Mouse (Mus musculus) 416B (cell line): ENCODE data around the gene Ptprt.

Source experiments
- DNase-seq: peaks from one replicate; pipeline ENCODE4 v3.0.0; 2011; ENCODE audit warnings: low read depth

Ptprt gene

GRCm38 (mm10) chr2:161695819-161696218 lies 965.1 kb downstream of the Ptprt start:
- DNase-seq, result no peak

DNA sequence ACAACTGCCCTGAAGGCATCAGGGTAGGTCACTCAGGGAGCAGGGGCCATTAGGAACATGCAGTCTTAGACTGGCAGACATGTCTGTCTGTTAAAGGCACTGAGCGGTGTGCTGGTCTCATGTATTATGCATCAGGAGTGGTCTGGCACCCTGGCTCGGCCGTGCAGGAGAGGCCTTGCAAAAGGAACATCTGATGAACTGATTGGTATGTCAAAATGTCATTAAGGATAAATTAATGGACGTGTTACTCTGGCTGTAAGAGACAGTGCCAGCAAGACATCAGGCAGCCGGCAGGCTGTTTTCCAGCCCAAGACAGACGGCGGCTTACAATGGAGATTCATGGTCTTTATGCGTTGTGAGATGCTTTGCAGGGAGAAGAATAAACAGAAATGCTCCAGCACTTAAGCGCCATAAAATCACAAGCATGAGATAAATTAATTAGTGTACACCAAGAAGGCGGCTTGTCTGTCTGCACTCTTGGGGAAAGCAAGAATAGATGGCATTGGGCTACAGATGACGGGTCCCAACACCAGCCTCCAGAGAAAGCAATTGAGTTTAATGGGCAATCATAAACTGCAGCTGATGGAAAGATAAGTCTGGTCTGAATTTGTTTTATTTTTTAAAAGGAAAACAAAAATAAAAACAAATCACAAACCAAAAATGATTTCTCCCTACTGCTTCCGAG lies 992.5 kb downstream of the Ptprt start:
- DNase-seq, result no peak

- no peak for DNase-seq
Measured at GRCm38 (mm10) chr2:161661912-161662311, 999.0 kb downstream of the Ptprt start.

- DNase-seq, result no peak
Measured at GRCm38 (mm10) chr2:161660827-161661226, 1000.1 kb downstream of the Ptprt start.

DNA sequence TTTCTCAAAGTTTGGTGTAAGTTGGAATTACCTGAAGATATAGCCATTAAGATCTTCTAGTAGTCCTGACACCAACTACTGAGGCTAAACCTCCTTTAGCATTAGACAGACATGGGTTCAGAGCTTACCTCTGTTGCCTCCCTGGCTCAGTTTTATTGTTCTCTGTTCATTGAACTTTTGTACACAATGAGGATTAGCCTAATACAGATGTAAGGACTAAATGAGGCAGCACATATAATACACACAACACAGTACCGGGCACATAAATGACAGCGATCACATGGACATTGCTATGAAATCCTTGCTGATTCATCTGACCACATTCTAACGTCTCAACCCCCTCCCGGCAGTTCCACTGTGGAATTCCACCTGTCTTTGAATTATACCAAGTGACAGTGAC lies 1003.9 kb downstream of the Ptprt start:
- DNase-seq, result no peak

DNA sequence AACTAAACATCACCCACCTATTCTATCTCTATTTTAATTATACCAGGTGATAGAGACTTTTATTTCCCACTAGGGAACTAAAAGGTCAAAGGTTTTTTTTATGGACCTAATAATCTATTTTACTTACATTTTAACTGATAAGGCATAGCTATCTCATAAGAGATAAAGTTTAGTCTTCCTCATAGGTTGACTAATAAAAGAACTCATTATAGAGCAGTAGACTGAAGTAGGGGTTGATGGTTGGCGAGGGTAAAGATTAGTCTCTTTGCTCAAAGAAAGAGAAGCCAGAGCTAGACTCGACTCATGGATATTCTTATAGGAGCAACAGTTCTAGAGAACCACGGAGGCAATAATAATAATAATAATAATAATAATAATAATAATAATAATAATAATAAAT lies 1004.3 kb downstream of the Ptprt start:
- DNase-seq, result no peak

GRCm38 (mm10) chr2:161640805-161641204 lies 1020.1 kb downstream of the Ptprt start:
- DNase-seq, result no peak

DNA sequence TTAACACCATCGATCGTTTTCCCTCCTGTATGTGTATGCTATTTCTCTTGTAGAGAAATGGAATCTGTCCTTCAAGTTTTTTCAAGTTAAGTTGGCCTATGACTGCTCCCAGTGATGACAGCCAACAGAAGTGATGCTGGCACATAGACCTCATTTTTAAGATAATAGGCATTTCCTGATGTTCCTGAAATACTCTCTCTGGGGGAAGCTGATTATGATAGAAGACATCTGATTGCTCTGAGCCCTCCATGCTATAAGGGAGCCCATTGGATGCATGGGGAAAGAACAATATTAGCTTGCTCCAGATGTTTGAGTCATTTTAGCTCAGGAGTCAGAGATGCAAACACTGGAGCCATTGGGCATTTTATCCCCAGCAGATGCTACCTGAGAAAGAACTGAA lies 1026.9 kb downstream of the Ptprt start:
- no peak for DNase-seq

- no peak for DNase-seq
Measured at GRCm38 (mm10) chr2:161625896-161626295, 1035.1 kb downstream of the Ptprt start.

- DNase-seq, result no peak
Measured at GRCm38 (mm10) chr2:161608401-161608800, 1052.5 kb downstream of the Ptprt start.

DNA sequence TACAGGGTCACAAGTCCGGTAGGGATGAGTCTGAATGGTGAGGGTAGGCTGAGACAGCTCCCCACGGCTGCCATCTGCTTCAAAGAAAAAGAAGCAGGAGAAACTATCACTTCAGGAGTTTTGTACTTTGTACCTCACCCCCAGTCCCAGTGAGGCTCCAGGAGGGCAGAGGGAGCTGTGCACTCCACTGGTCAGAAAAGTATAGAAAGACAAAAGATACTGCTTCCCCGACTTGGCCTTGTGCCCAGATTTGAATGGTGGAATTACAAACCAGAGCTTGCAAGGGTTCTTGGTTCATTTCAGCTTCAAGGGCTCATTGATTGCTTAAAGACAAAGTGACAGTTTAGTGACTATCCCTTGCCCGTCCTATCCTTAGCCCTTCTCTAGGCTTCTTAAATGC lies 1053.6 kb downstream of the Ptprt start:
- DNase-seq, result no peak

DNA sequence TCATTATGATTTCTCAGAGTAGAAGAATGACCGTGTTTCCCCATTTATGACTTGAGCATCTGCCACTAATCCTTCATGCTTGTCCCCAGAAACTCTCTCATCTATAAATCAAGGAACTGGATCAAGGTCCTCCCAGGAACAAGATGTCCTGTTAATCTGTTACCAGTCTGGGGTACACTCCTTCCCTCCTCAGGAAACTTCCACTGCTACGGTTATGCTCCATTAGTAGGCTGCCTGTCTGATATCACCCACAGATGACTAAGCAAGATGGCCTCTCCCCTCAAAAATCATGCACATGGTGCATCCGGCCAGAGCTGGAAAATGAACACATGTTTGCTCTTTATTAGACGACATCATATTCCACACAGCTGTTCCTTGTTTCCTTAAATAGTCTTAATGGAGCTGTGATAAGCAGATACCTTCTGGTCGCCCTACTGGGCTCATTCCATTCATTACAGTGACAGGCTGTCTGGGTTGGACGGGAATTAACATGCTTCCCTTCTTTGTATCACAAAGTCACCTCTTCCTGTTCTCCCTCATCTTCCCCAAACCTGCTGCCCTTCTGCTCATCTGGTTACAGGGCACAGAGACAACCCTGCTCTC lies 1060.6 kb downstream of the Ptprt start:
- DNase-seq, result no peak

GRCm38 (mm10) chr2:161593391-161594152 lies 1067.4 kb downstream of the Ptprt start:
- DNase-seq, result no peak

GRCm38 (mm10) chr2:161574401-161574800 lies 1086.5 kb downstream of the Ptprt start:
- peak; percentile 31 for DNase-seq

DNA sequence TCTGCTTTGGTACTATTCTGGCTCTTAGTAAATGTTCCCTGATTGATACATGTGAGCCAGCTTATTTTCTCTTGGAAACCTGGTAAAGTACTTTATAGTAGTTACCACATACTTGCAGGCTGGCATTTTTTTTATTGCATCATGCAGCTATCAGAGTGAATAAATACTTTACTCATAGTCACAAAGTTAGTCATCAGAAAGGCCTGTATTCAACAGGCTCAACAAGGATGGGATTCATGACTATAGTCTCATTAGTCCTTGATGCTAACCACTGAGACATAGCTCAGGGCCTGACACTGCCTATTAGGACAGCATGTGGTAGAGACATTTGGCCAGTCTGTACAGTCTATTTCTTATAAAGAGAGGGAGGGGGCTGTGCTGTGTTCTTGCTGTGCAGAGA lies 1088.7 kb downstream of the Ptprt start:
- DNase-seq, result no peak

GRCm38 (mm10) chr2:161570236-161570995 lies 1090.5 kb downstream of the Ptprt start:
- no peak for DNase-seq

DNA sequence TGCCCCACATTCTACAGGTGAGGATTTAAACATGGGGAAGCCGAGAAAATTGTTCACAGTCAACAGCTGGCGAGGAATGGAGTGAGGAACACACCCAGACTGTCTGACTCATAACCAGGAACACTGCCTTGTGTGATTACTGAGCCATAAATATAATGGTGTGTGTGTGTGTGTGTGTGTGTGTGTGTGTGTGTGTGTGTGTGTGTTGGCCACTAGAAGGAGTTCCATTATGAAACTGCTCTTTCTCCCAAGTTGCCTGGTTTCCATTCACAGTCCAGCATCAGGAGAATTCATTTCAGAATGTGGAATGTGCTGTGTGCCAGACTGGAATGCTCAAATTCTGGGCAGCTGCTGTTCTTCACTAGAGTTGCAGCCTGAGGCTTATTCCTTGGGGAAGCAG lies 1099.4 kb downstream of the Ptprt start:
- DNase-seq, result no peak

DNA sequence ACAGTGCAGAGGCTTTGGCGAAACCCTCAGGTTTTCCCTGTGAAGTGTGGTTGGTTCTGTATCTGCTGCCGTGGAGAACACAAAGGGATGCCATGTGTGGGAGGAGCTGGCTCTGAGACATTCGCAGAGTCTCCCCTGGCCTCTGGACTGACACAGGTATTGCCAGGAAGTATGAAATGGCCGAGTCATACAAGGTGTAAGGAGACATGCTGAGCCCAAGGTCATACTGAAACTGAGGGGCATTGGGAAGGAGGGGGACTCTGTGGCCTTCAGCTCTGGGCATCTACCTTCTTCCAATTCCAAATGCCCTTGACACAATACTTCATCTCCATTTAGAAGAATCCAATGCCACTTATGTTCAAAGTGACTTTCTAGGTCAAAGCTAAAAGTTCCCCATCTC lies 1103.1 kb downstream of the Ptprt start:
- DNase-seq, result no peak

DNA sequence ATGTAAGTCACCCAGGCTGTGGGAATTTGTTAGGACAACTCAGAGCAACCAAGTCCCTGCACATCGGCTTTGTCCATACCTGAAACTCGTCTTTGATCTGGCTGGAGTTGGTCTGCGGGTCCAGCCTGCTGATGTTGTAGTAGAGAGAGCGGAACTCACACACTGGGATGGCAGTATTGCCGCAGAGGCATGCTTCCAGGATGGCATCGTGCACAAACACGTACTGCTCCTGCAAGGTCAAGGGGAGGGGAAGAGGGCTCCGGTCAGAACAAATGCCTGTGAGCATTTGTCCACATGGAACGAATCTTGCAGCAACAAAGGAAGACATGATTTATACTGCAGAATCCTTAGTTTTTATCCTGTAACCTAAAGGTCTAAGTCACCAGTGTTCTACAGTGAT lies 1107.3 kb downstream of the Ptprt start:
- no peak for DNase-seq

- DNase-seq, result no peak
Measured at GRCm38 (mm10) chr2:161552011-161552410, 1108.9 kb downstream of the Ptprt start.

DNA sequence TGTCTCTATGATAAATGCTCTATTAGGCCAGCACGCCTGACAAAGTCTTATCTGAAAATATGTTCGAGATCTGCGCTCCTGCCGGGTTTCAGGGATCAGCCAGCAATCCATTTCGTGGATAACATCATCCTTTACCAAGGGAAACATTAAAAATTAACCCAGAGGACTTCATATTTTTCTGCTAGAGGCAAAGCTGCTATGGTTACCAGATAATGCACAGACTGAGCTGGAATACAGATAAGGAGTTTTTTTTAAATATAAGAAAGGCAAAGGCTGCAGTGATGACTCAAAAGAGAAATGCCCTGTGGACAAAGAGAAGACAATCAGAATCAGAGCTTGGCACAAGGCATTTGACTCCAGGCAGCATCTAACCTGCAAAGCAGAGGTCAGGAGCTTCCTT lies 1111.4 kb downstream of the Ptprt start:
- DNase-seq, result no peak

- no peak for DNase-seq
Measured at GRCm38 (mm10) chr2:161547318-161547717, 1113.6 kb downstream of the Ptprt start.

- DNase-seq, result no peak
Measured at GRCm38 (mm10) chr2:161545406-161545805, 1115.5 kb downstream of the Ptprt start.
